Mouse (Mus musculus): ENCODE measurements around the gene Stoml1. TPM values are rescaled to one million over a fixed set of nuclear protein-coding genes. Genes with fewer than 3 reads are reported as not detected.
"Not testable (repeated sequence)": the region's sequence is repeated elsewhere in the genome, so short reads cannot be mapped to it uniquely, and the experiment has no call there.

The Stoml1 gene
- polyA plus RNA-seq, 1 experiment, result 99.9 TPM

- no peak for DNase-seq (ENCODE audit: extremely low spot score in 1 of 2, low spot score in 1 of 2)
Measured at GRCm38 (mm10) chr9:58271109-58271508, 18.1 kb downstream of the Stoml1 start.

- not testable (repeated sequence) for DNase-seq (ENCODE audit: extremely low spot score in 1 of 2, low spot score in 1 of 2)
Measured at GRCm38 (mm10) chr9:58271551-58271950, 18.6 kb downstream of the Stoml1 start.

GRCm38 (mm10) chr9:58272068-58272541 is 19.1 kb downstream of the Stoml1 start:
- DNase-seq (ENCODE audit: extremely low spot score in 1 of 2, low spot score in 1 of 2), result no peak

GRCm38 (mm10) chr9:58272855-58273254 is 19.9 kb downstream of the Stoml1 start:
- no peak for DNase-seq (ENCODE audit: extremely low spot score in 1 of 2, low spot score in 1 of 2)

- DNase-seq (ENCODE audit: extremely low spot score in 1 of 2, low spot score in 1 of 2), result no peak
Measured at GRCm38 (mm10) chr9:58274101-58274604, 21.2 kb downstream of the Stoml1 start.

- no peak for DNase-seq (ENCODE audit: extremely low spot score in 1 of 2, low spot score in 1 of 2)
Measured at GRCm38 (mm10) chr9:58274626-58275025, 21.7 kb downstream of the Stoml1 start.

GRCm38 (mm10) chr9:58275115-58275774 is 22.3 kb downstream of the Stoml1 start:
- no peak for DNase-seq (ENCODE audit: extremely low spot score in 1 of 2, low spot score in 1 of 2)

- DNase-seq (ENCODE audit: extremely low spot score in 1 of 2, low spot score in 1 of 2), result no peak
Measured at GRCm38 (mm10) chr9:58275797-58276196, 22.8 kb downstream of the Stoml1 start.

- no peak for DNase-seq (ENCODE audit: extremely low spot score in 1 of 2, low spot score in 1 of 2)
Measured at GRCm38 (mm10) chr9:58276346-58276745, 23.4 kb downstream of the Stoml1 start.

GRCm38 (mm10) chr9:58278313-58278712 is 25.3 kb downstream of the Stoml1 start:
- DNase-seq (ENCODE audit: extremely low spot score in 1 of 2, low spot score in 1 of 2), result no peak

- no peak for DNase-seq (ENCODE audit: extremely low spot score in 1 of 2, low spot score in 1 of 2)
Measured at GRCm38 (mm10) chr9:58278821-58279723, 26.1 kb downstream of the Stoml1 start.

- DNase-seq (ENCODE audit: extremely low spot score in 1 of 2, low spot score in 1 of 2), result no peak
Measured at GRCm38 (mm10) chr9:58279780-58280179, 26.8 kb downstream of the Stoml1 start.

- DNase-seq (ENCODE audit: extremely low spot score in 1 of 2, low spot score in 1 of 2), result peak; percentile 49 to 89
Measured at GRCm38 (mm10) chr9:58280259-58281109, 27.5 kb downstream of the Stoml1 start.

- peak in 1 of 2 experiments; percentile 35 for DNase-seq (ENCODE audit: extremely low spot score in 1 of 2, low spot score in 1 of 2)
Measured at GRCm38 (mm10) chr9:58281597-58281996, 28.6 kb downstream of the Stoml1 start.

- DNase-seq (ENCODE audit: extremely low spot score in 1 of 2, low spot score in 1 of 2), result no peak
Measured at GRCm38 (mm10) chr9:58283431-58283830, 30.5 kb downstream of the Stoml1 start.

- DNase-seq (ENCODE audit: extremely low spot score in 1 of 2, low spot score in 1 of 2), result no peak
Measured at GRCm38 (mm10) chr9:58289090-58289489, 36.1 kb downstream of the Stoml1 start.

- DNase-seq (ENCODE audit: extremely low spot score in 1 of 2, low spot score in 1 of 2), result no peak
Measured at GRCm38 (mm10) chr9:58289901-58290300, 36.9 kb downstream of the Stoml1 start.

GRCm38 (mm10) chr9:58294527-58294926 is 41.6 kb downstream of the Stoml1 start:
- no peak for DNase-seq (ENCODE audit: extremely low spot score in 1 of 2, low spot score in 1 of 2)

GRCm38 (mm10) chr9:58295345-58295744 is 42.4 kb downstream of the Stoml1 start:
- no peak for DNase-seq (ENCODE audit: extremely low spot score in 1 of 2, low spot score in 1 of 2)

- no peak for DNase-seq (ENCODE audit: extremely low spot score in 1 of 2, low spot score in 1 of 2)
Measured at GRCm38 (mm10) chr9:58295766-58296361, 42.9 kb downstream of the Stoml1 start.
